Mouse (Mus musculus): ENCODE results near the gene Gm12166. TPM values are rescaled to one million over a fixed set of nuclear protein-coding genes. Genes with fewer than 3 reads are reported as not detected.

Gene Gm12166
- polyA plus RNA-seq, 1 experiment from 2014 or later, result 4.1 TPM

GRCm38 (mm10) chr11:46021850-46022249, 30.3 kb downstream of the Gm12166 start:
- H3K4me3 ChIP-seq, result no peak overlapping the region
- no peaks in the 10 kb centered on the region for H3K4me1 ChIP-seq
- ATAC-seq, result no peak
- H3K9ac ChIP-seq, result no peak overlapping the region
- no peak overlapping the region for H3K4me2 ChIP-seq
- no peak overlapping the region for H3K27ac ChIP-seq
- no peaks in the 10 kb centered on the region for H3K9me3 ChIP-seq (replicated peaks)
- H3K36me3 ChIP-seq, result no peaks in the 10 kb centered on the region
- no peaks in the 10 kb centered on the region; the same call in 1 of the 2 replicates for H3K27me3 ChIP-seq (replicated peaks)

GRCm38 (mm10) chr11:46020246-46020645, 31.9 kb downstream of the Gm12166 start:
- 55% methylated on average over 1 of the region's 1 CpGs for WGBS (ENCODE audit: insufficient replicate concordance)
- Histone ChIP-seq H3K9ac (no peak overlapping the region), H3K4me1 (no peaks in the 10 kb centered on the region), H3K27ac (no peak overlapping the region), H3K27me3 (replicated peaks) (no peaks in the 10 kb centered on the region; the same call in 1 of the 2 replicates), H3K9me3 (replicated peaks) (no peaks in the 10 kb centered on the region), H3K4me3 (no peak overlapping the region), H3K4me2 (no peak overlapping the region), H3K36me3 (no peaks in the 10 kb centered on the region)
- no peak for ATAC-seq

DNA sequence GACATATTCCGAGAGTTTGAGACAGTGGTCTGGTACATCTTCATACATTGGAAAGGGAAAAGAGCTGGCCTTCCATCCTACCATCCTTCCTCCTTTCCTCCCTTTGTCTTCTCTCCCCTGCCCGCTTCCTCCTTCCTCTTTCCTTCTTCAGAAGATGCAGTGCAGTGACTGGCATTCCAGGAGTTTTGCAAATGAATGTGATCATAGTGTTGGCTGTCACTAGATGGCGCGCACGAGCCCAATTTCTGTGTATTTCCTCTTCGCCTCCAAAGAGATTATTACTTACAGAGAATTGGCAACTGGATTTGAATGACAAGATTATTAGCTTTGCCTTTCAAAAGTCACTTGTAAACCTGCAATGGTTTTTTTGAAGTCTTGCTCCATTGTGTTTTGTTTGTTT, 36.1 kb downstream of the Gm12166 start:
- H3K27ac ChIP-seq, result no peak overlapping the region
- H3K27me3 ChIP-seq (replicated peaks), result no peaks in the 10 kb centered on the region; the same call in 1 of the 2 replicates
- no peak overlapping the region for H3K4me3 ChIP-seq
- no peaks in the 10 kb centered on the region for H3K4me1 ChIP-seq
- ATAC-seq, result no peak
- H3K9me3 ChIP-seq (replicated peaks), result no peaks in the 10 kb centered on the region
- H3K36me3 ChIP-seq, result no peaks in the 10 kb centered on the region
- H3K9ac ChIP-seq, result no peak overlapping the region
- no peak overlapping the region for H3K4me2 ChIP-seq
- 25% methylated on average over 6 of the region's 6 CpGs for WGBS (ENCODE audit: insufficient replicate concordance)

Small RNA genes within 50 kb of the gene (microRNA-seq; reads per million reads assigned to microRNA genes)
- gene Mir8100, result not detected

Other genes with a start within 250 kb of the Gm12166 start
- 109 and 111 TPM in 2 replicates for gene Clint1, start 200.3 kb downstream of the Gm12166 start, polyA plus RNA-seq (2016; fragmentation: Nextera tagmentation; extraction: Ambion mirVana)
- gene Lsm11, start 107.4 kb downstream of the Gm12166 start, polyA plus RNA-seq (2016; fragmentation: Nextera tagmentation; extraction: Ambion mirVana), result 6.4 and 6.6 TPM in 2 replicates
- 10.2 and 11.0 TPM in 2 replicates for gene Thg1l, start 96.8 kb downstream of the Gm12166 start, polyA plus RNA-seq (2016; fragmentation: Nextera tagmentation; extraction: Ambion mirVana)
- 0.06 TPM in 2 replicates for gene Sox30, start 72.0 kb downstream of the Gm12166 start, polyA plus RNA-seq (2016; fragmentation: Nextera tagmentation; extraction: Ambion mirVana)
- 3.6 and 4.5 TPM in 2 replicates for gene Adam19, start 3.7 kb upstream of the Gm12166 start, polyA plus RNA-seq (2016; fragmentation: Nextera tagmentation; extraction: Ambion mirVana)
- 0.13 and 0.26 TPM in 2 replicates for gene Nipal4, start 114.2 kb upstream of the Gm12166 start, polyA plus RNA-seq (2016; fragmentation: Nextera tagmentation; extraction: Ambion mirVana)
- not detected in 2 replicates for gene Fndc9, start 183.2 kb upstream of the Gm12166 start, polyA plus RNA-seq (2016; fragmentation: Nextera tagmentation; extraction: Ambion mirVana)